Mouse (Mus musculus) layer of hippocampus, postnatal 10 days (tissue): ENCODE measurements around the gene Vps25. TPM values are rescaled to one million over a fixed set of nuclear protein-coding genes. Genes with fewer than 3 reads are reported as not detected.

Experiments
- DNase-seq, 2 experiments: peaks; one replicate each; pipeline ENCODE4 v3.0.0; 2021; ENCODE audit warnings: low spot score in 2 of 2
- total RNA-seq, 2 experiments: library from RNA; stranded (reverse); gene quantifications; 2 replicates each; pipeline ENCODE4 v1.2.3; 2021

Vps25 gene
- total RNA-seq, 2 experiments from 2014 or later, result 78.4 to 81.9 TPM

- no peak for DNase-seq
These were observed 15.3 kb upstream of the Vps25 start for GRCm38 (mm10) chr11:101238071-101238647.

- DNase-seq, result no peak
These were observed 8.4 kb upstream of the Vps25 start for GRCm38 (mm10) chr11:101245071-101245470.

DNA sequence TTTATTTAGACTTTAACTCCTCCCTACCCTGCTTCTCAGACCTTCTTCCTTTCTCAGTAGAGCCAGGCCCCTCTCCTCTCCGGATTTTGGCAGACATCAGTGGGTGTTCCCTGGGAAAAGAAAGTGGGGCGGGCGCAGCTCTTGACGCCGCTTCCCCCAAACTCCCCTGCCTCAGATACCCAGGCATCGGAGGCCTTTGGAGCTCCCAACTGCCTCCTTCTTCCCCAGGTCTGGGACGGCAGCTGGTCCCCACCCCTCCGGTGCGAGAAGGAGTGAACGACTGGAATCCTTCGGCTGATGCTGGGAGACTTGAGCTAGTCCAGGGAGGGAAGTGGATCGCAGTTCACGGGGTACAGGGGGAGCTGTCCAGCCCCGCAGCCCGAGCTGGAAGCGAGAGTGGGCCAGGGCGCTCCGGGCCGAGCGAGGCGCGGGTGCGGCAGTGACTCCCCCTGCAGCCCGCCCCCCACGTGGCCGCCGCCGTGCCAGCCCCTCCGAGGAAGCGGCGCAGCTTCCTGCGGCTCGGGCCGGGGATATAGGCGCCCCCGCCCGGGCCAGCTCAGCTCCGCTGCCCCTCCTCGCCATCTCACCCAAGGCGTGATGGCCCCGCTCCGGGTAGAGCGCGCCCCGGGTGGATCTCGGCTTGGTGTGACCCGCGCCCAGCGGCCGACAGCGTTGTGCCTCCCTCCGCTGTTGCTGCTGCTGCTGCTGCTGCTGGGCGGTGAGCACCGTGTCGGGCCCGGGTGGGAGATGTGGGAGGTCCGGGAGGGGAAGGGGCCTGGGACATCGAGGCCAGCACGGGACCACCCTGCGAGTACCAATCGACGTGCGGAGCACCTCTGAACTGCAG, 7.4 kb upstream of the Vps25 start, which contains the start of gene Ramp2:
Gene Ramp2, plus strand, starts transcription at position 174 of the 847 bp plus-strand sequence.
- DNase-seq, result peak; percentile 60 to 71

DNA sequence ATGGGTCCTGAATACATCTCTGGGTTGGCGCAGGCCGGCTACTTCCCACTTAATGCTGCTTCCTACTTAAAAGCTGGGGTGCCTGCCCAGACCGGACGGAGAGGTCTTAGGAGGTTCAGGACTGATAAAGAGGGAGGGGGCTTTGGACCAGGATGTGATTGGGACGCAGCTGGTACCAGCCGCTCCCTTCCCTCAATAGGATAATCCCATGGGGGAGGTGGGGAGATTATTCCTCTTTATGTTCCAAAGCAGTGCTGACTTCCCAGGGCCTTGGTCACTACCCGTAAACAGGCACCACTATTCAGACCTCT, 6.8 kb upstream of the Vps25 start:
- DNase-seq, result no peak

GRCm38 (mm10) chr11:101247521-101248030, 5.9 kb upstream of the Vps25 start:
- DNase-seq, result no peak

DNA sequence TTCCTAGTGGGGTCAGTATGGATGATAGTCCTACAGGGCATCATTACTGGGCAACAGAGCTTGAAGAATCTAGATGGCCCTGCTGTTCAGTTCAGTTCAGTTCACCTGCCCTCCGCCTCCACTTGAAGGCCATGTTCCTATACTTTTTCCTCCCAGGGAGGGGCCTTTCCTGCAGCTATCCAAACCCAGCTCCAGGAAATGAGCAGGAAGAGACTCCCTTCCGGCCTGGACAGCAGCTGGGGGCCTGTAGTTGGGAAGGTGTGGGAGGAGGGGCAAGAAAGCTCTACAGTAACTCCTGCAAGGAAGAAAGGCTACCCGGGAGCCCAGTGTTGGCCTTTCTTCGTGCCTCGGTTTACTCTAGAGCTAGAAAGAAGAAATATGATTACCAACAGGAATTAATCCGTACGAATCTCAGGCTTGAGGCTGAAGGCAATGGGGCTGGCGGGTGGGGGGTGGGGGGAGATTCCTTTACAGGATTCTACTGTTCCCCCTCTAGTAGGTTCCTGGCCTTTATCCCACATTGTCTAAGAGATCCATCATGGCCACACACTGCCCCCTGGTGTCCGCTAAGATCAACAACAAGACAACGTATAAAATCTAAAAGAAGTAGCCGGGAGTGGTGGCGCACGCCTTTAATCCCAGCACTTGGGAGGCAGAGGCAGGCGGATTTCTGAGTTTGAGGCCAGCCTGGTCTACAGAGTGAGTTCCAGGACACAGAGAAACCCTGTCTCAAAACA, 5.1 kb upstream of the Vps25 start:
- peak; percentile 73 to 77 for DNase-seq

DNA sequence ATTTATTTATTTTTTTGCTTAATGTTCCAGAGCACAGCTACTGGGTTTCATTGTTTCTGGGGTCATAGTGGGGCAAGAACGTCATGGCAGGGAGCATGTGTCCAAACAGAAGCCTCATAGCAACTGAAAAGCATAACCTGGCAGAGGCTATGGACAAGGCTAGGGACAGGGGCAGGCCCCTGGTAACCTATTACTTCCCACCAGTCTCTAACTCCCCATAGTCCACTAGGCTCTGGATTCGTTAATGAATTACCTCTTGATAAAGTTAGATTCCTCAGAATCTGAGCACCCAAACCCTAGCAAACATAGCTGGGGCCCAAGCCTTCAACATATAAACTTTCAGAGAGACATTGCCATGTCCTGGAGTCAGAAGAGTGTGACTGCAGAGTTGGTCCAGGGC, 2.5 kb upstream of the Vps25 start:
- DNase-seq, result no peak

GRCm38 (mm10) chr11:101252941-101253340, 566 bp upstream of the Vps25 start:
- DNase-seq, result no peak

GRCm38 (mm10) chr11:101255826-101256775, 2.6 kb downstream of the Vps25 start:
- no peak for DNase-seq

- DNase-seq, result peak; percentile 47 to 50
These were observed 5.8 kb downstream of the Vps25 start for GRCm38 (mm10) chr11:101259261-101259712.

DNA sequence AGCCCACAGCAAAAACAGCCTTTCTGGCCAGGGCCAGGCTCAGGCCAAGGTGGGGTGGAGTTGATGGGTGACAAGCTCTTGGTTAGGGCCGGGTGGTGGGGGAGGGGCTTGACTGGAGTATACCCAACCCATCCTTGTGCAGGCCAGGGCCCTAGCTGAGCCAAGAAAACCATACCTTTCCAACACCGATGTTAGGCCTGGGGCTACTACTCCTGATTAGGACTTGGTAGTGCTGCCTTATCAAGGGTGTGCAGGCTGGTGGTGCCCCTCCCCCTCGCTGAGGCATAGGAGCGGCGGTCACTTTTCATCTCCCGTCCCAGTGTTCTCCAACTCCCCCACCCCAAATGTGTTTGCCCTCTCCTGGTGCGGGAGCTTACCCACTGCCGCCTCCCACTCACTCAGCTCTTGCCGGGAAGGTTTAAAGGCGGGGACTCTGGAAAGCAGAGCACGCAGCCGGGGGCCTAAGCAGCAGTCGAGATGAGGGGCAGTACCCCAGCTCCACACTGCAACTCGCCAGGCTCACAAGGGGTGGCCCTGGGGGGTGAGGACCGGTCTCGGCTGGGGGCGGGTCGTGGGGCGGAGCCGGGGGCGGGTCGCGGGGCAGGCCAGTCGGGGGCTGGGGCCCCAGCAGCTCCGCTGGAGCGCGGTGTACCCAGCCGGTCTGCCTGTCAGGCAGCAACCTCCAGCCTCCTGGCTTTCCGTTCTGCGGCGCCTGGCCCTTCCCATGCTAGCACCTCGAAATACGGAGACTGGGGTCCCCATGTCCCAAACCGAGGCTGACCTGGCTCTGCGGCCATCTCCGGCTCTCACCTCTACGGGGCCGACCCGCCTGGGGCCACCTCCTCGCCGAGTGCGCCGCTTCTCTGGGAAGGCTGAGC, 6.7 kb downstream of the Vps25 start, which contains the start of gene Wnk4:
Gene Wnk4, plus strand, starts transcription at position 620 of the 878 bp plus-strand sequence.
- peak; percentile 51 to 57 for DNase-seq

- no peak for DNase-seq
These were observed 7.4 kb downstream of the Vps25 start for GRCm38 (mm10) chr11:101260826-101261380.

GRCm38 (mm10) chr11:101262272-101262967, 8.9 kb downstream of the Vps25 start:
- no peak for DNase-seq

GRCm38 (mm10) chr11:101263138-101263988, 9.9 kb downstream of the Vps25 start:
- no peak for DNase-seq

DNA sequence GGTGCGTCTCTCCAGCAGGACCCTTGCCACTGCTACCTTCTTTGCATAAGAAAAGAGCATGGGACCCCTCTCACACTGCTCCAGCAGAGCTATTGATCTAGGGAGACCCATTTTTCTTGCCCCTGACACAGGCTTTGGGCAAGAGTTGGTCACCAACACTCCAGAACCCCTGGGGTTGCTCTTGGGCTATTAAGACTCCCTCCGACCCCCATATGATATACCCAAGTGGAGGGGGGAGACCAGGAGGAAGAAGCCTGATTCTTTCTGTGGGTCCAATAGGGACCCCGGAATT, 10.4 kb downstream of the Vps25 start:
- no peak for DNase-seq

DNA sequence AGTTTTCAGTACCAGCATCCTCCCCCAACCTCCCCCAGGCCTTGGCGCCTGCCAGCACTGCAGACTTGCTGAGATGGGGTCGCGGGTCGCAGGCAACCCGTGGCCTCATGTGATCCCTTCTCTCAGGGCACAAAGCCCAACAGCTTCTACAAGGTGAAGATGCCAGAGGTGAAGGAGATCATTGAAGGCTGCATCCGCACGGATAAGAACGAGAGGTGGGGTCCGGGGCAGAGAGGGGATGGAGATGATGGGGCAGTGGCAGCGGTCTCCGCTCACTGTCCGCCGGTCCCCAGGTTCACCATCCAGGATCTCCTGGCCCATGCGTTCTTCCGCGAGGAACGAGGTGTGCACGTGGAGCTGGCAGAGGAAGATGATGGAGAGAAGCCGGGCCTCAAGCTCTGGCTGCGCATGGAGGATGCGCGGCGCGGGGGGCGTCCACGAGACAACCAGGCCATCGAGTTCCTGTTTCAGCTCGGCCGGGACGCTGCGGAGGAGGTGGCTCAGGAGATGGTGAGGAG, 11.5 kb downstream of the Vps25 start:
- DNase-seq, result no peak

GRCm38 (mm10) chr11:101265906-101266305, 12.4 kb downstream of the Vps25 start:
- no peak for DNase-seq
